Mouse (Mus musculus): ENCODE results near the gene Hnrnpdl. TPM values are rescaled to one million over a fixed set of nuclear protein-coding genes. Genes with fewer than 3 reads are reported as not detected.
A peak's percentile ranks its signal among the peaks of the same experiment; 100 is the strongest.

Gene Hnrnpdl
- polyA plus RNA-seq, 1 experiment = 66.9 TPM

GRCm38 (mm10) chr5:100079040-100079930, 39.8 kb upstream of the Hnrnpdl start:
- Histone ChIP-seq H3K27me3 (ENCODE audit: control insufficient read depth, insufficient read depth, insufficient read length) (peaks cover 6% of the 10 kb centered on the region), H3K79me2 (ENCODE audit: control insufficient read depth, insufficient read depth) (no peaks in the 10 kb centered on the region), H3K4me3 (ENCODE audit: insufficient read depth, poor library complexity, severe bottlenecking) (no peak overlapping the region), H3K36me3 (ENCODE audit: control insufficient read depth, insufficient read depth) (no peaks in the 10 kb centered on the region), H3ac (ENCODE audit: control insufficient read depth, insufficient read length, low read depth) (no peak overlapping the region), H3K79me3 (ENCODE audit: low read depth) (no peaks in the 10 kb centered on the region)
- TF ChIP-seq CTCF (IDR thresholded peaks at IDR 0.05; ENCODE audit: control insufficient read depth, insufficient read depth, insufficient read length) (no peak), CEBPB (IDR thresholded peaks at IDR 0.05; ENCODE audit: low read depth) (no peak), MAX (IDR thresholded peaks at IDR 0.05) (no peak), USF1 (IDR thresholded peaks at IDR 0.05; ENCODE audit: low read depth) (no peak), MYOG (IDR thresholded peaks at IDR 0.05; ENCODE audit: control insufficient read depth, extremely low read depth, insufficient read length) (no peak), MYOD1 (IDR thresholded peaks at IDR 0.05; ENCODE audit: control insufficient read depth, insufficient read length, low read depth) (no peak), FOSL1 (IDR thresholded peaks at IDR 0.05; ENCODE audit: insufficient read depth, low read length, poor library complexity, severe bottlenecking) (no peak)

GRCm38 (mm10) chr5:100074571-100074970, 35.1 kb upstream of the Hnrnpdl start:
- no peak overlapping the region for H3ac ChIP-seq (ENCODE audit: control insufficient read depth, insufficient read length, low read depth)
- no peak overlapping the region for H3K4me3 ChIP-seq (ENCODE audit: insufficient read depth, poor library complexity, severe bottlenecking)
- peaks cover 10% of the 10 kb centered on the region for H3K36me3 ChIP-seq (ENCODE audit: control insufficient read depth, insufficient read depth)
- no peaks in the 10 kb centered on the region for H3K79me2 ChIP-seq (ENCODE audit: control insufficient read depth, insufficient read depth)
- no peak for TF ChIP-seq CEBPB (IDR thresholded peaks at IDR 0.05; ENCODE audit: low read depth)
- TF ChIP-seq MYOG (IDR thresholded peaks at IDR 0.05; ENCODE audit: control insufficient read depth, extremely low read depth, insufficient read length) = no peak
- no peak for TF ChIP-seq USF1 (IDR thresholded peaks at IDR 0.05; ENCODE audit: low read depth)
- no peak for TF ChIP-seq MAX (IDR thresholded peaks at IDR 0.05)
- TF ChIP-seq FOSL1 (IDR thresholded peaks at IDR 0.05; ENCODE audit: insufficient read depth, low read length, poor library complexity, severe bottlenecking) = no peak
- TF ChIP-seq CTCF (IDR thresholded peaks at IDR 0.05; ENCODE audit: control insufficient read depth, insufficient read depth, insufficient read length) = no peak
- TF ChIP-seq MYOD1 (IDR thresholded peaks at IDR 0.05; ENCODE audit: control insufficient read depth, insufficient read length, low read depth) = no peak
- H3K27me3 ChIP-seq (ENCODE audit: control insufficient read depth, insufficient read depth, insufficient read length) = no peaks in the 10 kb centered on the region
- no peaks in the 10 kb centered on the region for H3K79me3 ChIP-seq (ENCODE audit: low read depth)

- Histone ChIP-seq H3K36me3 (ENCODE audit: control insufficient read depth, insufficient read depth) (peaks cover 15% of the 10 kb centered on the region), H3K4me3 (ENCODE audit: insufficient read depth, poor library complexity, severe bottlenecking) (no peak overlapping the region), H3K79me3 (ENCODE audit: low read depth) (no peaks in the 10 kb centered on the region), H3K79me2 (ENCODE audit: control insufficient read depth, insufficient read depth) (no peaks in the 10 kb centered on the region), H3K27me3 (ENCODE audit: control insufficient read depth, insufficient read depth, insufficient read length) (no peaks in the 10 kb centered on the region), H3ac (ENCODE audit: control insufficient read depth, insufficient read length, low read depth) (no peak overlapping the region)
- TF ChIP-seq MYOG (IDR thresholded peaks at IDR 0.05; ENCODE audit: control insufficient read depth, extremely low read depth, insufficient read length) (no peak), USF1 (IDR thresholded peaks at IDR 0.05; ENCODE audit: low read depth) (no peak), MYOD1 (IDR thresholded peaks at IDR 0.05; ENCODE audit: control insufficient read depth, insufficient read length, low read depth) (no peak), FOSL1 (IDR thresholded peaks at IDR 0.05; ENCODE audit: insufficient read depth, low read length, poor library complexity, severe bottlenecking) (no peak), CEBPB (IDR thresholded peaks at IDR 0.05; ENCODE audit: low read depth) (no peak), CTCF (IDR thresholded peaks at IDR 0.05; ENCODE audit: control insufficient read depth, insufficient read depth, insufficient read length) (no peak), MAX (IDR thresholded peaks at IDR 0.05) (no peak)
Observed at GRCm38 (mm10) chr5:100072557-100072956, 33.1 kb upstream of the Hnrnpdl start.

GRCm38 (mm10) chr5:100071541-100071940, 32.1 kb upstream of the Hnrnpdl start:
- Histone ChIP-seq H3K27me3 (ENCODE audit: control insufficient read depth, insufficient read depth, insufficient read length) (no peaks in the 10 kb centered on the region), H3K79me2 (ENCODE audit: control insufficient read depth, insufficient read depth) (no peaks in the 10 kb centered on the region), H3ac (ENCODE audit: control insufficient read depth, insufficient read length, low read depth) (no peak overlapping the region), H3K4me3 (ENCODE audit: insufficient read depth, poor library complexity, severe bottlenecking) (no peak overlapping the region), H3K36me3 (ENCODE audit: control insufficient read depth, insufficient read depth) (peaks cover 15% of the 10 kb centered on the region), H3K79me3 (ENCODE audit: low read depth) (no peaks in the 10 kb centered on the region)
- no peak for TF ChIP-seq MYOG (IDR thresholded peaks at IDR 0.05; ENCODE audit: control insufficient read depth, extremely low read depth, insufficient read length)
- no peak for TF ChIP-seq FOSL1 (IDR thresholded peaks at IDR 0.05; ENCODE audit: insufficient read depth, low read length, poor library complexity, severe bottlenecking)
- TF ChIP-seq MAX (IDR thresholded peaks at IDR 0.05) = no peak
- TF ChIP-seq CEBPB (IDR thresholded peaks at IDR 0.05; ENCODE audit: low read depth) = no peak
- TF ChIP-seq MYOD1 (IDR thresholded peaks at IDR 0.05; ENCODE audit: control insufficient read depth, insufficient read length, low read depth) = no peak
- no peak for TF ChIP-seq USF1 (IDR thresholded peaks at IDR 0.05; ENCODE audit: low read depth)
- TF ChIP-seq CTCF (IDR thresholded peaks at IDR 0.05; ENCODE audit: control insufficient read depth, insufficient read depth, insufficient read length) = no peak

GRCm38 (mm10) chr5:100070255-100070654, 30.8 kb upstream of the Hnrnpdl start:
- Histone ChIP-seq H3K79me2 (ENCODE audit: control insufficient read depth, insufficient read depth) (no peaks in the 10 kb centered on the region), H3K79me3 (ENCODE audit: low read depth) (no peaks in the 10 kb centered on the region), H3K27me3 (ENCODE audit: control insufficient read depth, insufficient read depth, insufficient read length) (no peaks in the 10 kb centered on the region), H3ac (ENCODE audit: control insufficient read depth, insufficient read length, low read depth) (no peak overlapping the region), H3K4me3 (ENCODE audit: insufficient read depth, poor library complexity, severe bottlenecking) (no peak overlapping the region), H3K36me3 (ENCODE audit: control insufficient read depth, insufficient read depth) (peaks cover 15% of the 10 kb centered on the region)
- no peak for TF ChIP-seq FOSL1 (IDR thresholded peaks at IDR 0.05; ENCODE audit: insufficient read depth, low read length, poor library complexity, severe bottlenecking)
- TF ChIP-seq CTCF (IDR thresholded peaks at IDR 0.05; ENCODE audit: control insufficient read depth, insufficient read depth, insufficient read length) = peak; percentile 87
- no peak for TF ChIP-seq MYOD1 (IDR thresholded peaks at IDR 0.05; ENCODE audit: control insufficient read depth, insufficient read length, low read depth)

All from C2C12 (cell line).